Mouse (Mus musculus) hematopoietic stem cell, adult 5-6 weeks (primary cell): ENCODE data around the gene Trpm5. TPM values are rescaled to one million over a fixed set of nuclear protein-coding genes. Genes with fewer than 3 reads are reported as not detected.
A peak's percentile ranks its signal among the peaks of the same experiment; 100 is the strongest.

Experiments used
- ATAC-seq, 2 experiments: fragments of 125-278 bp in 1 of 2; replicated peaks in 1 of 2; 2 replicates each; pipeline ENCODE4 v1.8.0; 2016 to 2017; ENCODE audit warnings: inconsistent platforms in 2 of 2, mild to moderate bottlenecking in 2 of 2, moderate number of reproducible peaks in 2 of 2, low read depth in 1 of 2, moderate TSS enrichment in 1 of 2; ENCODE audit not compliant: low FRiP score in 2 of 2, poor library complexity in 2 of 2, severe bottlenecking in 2 of 2, insufficient read depth in 1 of 2, low TSS enrichment in 1 of 2
- total RNA-seq: library from RNA; stranded (forward); fragments of 172-1452, 232-1000 nt; gene quantifications from 2 replicates; pipeline ENCODE4 v1.2.3, GENCODE M21; 2017

Gene Trpm5
- total RNA-seq, 1 experiment from 2014 or later = 0.30 TPM

DNA sequence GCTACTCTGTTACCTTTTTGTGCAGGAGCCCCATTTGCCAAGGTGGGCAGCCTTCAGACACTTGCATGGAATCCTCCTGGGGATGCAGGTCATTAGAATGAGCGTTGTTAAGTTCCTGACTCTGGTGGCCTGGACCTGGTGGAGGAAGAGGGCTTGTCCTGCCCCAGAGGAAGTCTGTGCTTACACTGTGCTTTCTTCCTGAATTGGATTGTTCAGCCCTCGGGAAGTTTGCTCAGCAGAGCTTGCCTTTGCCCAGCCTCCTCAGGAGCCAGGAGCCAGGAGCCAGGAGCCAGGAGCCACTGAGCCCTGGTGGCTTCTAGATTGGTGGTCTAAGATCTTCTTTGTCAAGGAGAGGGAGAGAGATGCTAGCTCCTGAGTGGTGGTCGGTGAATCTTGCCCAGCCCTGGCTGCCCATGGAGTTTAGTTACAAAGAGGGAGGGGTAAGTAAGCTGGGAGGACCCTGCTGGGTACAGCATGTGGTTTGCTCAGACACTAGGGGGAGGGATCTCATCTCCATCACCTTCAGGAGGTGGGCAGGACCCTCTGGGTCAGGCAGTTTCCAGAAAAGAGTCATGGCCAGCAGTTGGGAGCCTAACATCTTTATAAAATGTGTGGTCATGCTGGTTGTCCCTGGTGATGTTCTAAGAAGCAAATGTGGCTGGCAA, 14.7 kb upstream of the Trpm5 start:
- ATAC-seq = no peak

GRCm38 (mm10) chr7:143108200-143108599, 13.8 kb upstream of the Trpm5 start:
- peak in 1 of 2 experiments; percentile 26; a peak in 1 of 4 replicates for ATAC-seq

- peak in 1 of 2 experiments; percentile 28; a peak in 1 of 4 replicates for ATAC-seq
Observed at GRCm38 (mm10) chr7:143106672-143107465, 12.4 kb upstream of the Trpm5 start.

DNA sequence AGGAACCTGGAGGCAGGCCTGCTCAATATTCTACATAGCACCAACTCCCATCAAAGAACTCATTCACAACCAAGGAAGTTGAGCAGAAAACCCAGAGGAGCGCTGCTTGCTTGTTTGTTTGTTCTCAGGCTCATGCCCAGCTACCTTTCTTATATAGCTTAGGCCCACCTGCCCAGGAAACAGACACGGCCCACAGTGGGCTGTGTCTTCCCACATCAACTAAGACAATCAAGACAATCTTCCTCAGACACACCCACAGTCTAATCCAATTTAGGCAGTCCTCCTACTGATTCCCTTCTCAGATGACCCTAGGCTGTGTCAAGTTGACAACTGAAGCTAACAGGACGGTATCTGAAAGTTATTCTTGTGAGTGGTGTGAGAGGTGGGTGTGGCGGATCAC, 11.6 kb upstream of the Trpm5 start, which contains the start of gene Kcnq1:
Gene Kcnq1, plus strand, starts transcription at position 301 of the 400 bp plus-strand sequence.
- no peak for ATAC-seq

DNA sequence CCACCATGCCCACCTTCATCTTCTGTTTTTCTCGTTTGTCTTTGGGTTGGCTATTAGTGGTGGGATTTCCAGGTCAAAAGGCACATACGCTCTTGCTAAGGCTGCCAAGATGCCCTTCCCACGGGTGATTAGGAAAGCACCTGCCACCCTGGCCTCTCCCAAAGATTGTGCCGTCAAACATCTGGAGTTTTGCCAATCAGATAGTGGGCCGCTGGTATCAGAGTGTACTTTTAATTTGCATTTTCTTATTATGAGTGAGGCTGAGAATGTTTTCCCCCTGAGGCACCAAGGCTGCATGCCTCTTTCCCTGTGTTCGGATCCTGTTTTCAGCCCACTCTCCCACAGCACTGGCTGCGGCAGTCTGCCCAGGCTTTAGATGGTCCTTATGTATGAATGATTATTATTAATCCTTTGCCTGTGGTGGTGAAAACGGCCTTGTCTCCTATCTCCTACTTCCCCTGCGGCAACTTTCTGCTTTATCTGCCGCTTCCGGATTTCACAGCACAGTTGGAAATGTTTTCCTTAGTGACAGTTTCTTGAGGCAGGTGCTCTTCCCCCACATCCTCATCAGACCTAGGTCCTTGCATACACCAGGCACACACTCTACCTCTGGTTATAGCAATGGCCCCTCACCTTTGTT, 10.9 kb upstream of the Trpm5 start:
- ATAC-seq = no peak

DNA sequence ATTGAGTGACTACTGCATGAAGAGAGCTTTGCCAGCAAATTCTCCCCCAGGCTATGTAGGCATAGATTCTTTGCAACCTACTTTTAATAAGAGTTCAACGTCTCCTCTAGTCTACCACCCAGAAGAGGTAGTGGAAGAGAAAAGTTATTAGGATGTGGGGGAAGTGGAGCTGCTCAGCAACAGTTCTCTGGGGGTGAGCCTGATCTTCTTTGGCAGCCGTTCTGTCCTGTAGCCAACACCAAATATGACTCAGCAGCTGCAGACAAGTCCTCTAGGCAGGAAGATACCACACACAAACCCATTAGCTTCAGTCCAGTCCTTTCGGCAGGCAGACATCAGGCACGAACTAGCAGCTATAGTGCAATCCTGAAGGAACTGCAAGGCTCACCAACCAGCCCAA, 6.3 kb upstream of the Trpm5 start:
- peak; percentile 9 to 43; a peak in 1 of 4 replicates for ATAC-seq

GRCm38 (mm10) chr7:143095554-143095907, 1.1 kb upstream of the Trpm5 start:
- ATAC-seq = peak in 1 of 2 experiments; percentile 24; a peak in 1 of 4 replicates

DNA sequence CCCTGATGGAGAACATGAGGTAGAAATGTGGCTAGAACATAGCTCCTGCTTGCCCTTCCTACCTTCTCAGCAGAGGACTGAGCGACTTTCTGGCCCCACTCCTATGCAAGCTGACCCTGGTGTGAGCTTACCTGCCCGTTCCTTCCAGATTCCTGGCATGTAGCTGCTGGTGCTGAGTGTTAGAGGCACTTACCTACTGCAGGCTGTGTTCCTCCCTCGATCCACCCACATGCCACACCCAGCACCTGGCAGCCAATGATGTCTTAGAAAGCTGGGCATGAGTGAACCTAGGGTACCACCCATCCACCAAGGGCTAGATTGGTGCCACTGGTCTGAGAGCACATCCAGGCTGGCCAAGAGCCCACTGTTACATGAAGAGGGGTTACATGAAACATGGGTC, 595 bp downstream of the Trpm5 start:
- no peak for ATAC-seq

DNA sequence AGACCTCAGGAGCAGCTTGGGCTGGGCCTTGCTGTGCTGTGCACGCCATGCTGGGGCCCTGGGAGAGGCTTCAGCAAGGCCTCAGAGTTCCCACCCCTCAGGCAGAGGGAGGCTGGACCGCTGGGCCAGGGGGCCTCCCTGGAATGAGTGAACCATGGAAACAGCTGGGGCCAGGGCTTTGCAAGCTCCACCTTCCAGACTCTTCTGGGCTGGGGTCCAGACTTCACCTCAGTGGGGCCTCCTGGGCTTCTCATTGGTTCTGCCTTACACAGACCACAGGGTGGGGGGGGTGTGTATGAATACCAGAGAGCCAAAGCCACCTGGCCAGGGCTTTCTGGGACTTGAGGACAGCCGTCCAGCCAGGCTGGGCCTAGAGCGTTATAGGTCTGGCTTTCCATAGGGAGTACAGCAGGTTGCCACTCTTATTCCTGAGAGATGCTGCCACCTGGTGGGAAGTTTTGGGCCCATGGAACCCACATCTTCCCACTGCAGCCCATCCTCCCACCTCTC, 7.3 kb downstream of the Trpm5 start:
- ATAC-seq = peak in 1 of 2 experiments; percentile 15; a peak in 2 of 4 replicates

DNA sequence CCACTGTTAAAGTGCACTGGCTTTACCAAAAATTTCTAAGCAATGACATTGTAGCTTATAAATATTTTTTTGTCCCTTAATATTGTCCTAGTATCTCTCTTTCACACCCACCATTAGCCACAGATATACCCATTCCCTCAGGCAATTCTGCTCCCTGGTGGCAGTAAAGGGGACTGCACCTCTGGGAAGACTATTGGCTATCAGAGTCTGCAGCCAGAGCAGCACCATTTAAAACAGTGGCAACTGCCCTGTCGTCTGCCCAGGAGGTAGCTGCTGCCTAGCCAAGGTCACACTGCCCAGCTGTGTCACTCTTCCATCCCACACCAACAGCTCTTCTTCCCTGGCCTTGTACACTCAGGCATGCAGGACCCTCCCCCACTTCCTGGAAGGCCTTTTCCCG, 8.1 kb downstream of the Trpm5 start:
- peak; percentile 70 to 73; a peak in 3 of 4 replicates for ATAC-seq

DNA sequence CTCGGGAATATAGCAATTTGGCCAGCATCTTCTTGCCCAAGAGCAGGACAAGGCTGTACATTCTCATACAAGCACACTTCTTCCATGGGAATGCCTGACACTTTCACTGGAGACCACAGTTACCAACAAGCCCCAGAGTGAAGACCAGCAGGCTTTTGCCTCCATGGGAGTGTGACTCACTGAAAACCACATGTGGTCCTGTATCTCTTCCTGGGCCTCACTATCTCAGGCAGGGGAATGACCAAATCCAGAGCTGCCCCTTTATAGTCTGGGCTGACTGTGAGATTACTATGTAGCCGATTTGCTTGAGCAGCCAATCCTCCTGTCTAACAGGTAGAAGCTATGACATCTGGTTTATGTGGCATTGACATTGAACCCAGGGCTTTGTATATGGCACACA, 10.7 kb downstream of the Trpm5 start:
- no peak for ATAC-seq

GRCm38 (mm10) chr7:143082024-143082423, 12.4 kb downstream of the Trpm5 start:
- no peak for ATAC-seq

GRCm38 (mm10) chr7:143077351-143077750, 17.1 kb downstream of the Trpm5 start:
- ATAC-seq = no peak

DNA sequence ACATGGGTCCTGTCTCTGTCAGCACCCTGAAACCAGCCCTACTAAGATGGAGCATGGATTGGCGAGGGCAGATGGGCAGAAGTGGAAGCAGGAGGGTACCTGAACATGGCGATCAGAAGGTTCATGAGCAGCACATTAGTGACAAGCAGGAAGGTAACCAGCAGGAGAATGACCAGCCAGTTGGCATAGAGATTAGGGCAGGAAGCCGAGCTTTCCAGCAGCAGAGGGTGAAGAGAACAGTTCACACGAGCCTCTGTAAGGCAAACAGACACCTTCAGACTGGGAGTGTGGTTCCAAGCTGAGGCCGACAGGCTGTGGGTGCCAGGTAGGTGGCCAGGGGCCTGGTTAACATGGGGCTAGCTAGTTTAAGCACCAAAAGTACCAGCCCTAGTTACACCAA, 19.0 kb downstream of the Trpm5 start:
- ATAC-seq = no peak

DNA sequence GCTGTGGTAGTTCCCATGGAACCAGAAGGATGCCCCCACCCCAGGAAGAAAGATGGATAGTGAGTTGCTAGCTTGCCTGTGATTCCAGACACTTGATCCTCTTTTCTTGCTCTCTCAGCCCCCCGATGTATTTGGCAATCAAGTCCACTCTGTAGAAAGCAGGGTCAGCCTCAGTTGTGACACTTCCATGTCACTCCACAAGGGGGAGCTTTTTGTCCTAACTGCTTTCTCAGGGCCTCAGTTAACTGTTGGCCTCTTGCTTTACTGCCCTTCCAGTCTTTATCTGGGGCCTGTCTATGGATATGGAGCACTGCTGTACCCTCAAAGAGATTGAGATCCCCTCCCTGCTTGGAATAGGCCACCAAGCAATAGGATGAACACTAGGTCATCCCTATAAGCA, 21.4 kb downstream of the Trpm5 start:
- no peak for ATAC-seq

DNA sequence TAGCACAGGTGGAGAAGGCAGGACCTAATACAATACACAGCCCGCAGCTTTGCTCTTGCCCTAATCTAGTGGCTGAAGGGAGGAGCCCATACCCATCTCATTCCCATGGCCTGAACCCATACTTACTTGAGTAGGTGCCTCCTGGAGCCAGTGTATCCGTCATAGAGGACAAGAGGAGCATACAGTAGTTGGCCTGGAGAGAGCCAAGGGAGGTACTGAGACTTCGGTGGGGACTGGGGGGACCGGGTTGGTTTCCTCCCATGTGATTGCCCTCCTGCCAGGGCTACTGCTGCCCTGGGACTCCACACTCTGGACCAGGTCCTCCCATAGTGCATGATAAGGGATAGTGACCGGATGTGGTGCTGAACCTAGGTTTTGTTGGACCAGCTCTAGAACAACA, 21.8 kb downstream of the Trpm5 start:
- no peak for ATAC-seq

DNA sequence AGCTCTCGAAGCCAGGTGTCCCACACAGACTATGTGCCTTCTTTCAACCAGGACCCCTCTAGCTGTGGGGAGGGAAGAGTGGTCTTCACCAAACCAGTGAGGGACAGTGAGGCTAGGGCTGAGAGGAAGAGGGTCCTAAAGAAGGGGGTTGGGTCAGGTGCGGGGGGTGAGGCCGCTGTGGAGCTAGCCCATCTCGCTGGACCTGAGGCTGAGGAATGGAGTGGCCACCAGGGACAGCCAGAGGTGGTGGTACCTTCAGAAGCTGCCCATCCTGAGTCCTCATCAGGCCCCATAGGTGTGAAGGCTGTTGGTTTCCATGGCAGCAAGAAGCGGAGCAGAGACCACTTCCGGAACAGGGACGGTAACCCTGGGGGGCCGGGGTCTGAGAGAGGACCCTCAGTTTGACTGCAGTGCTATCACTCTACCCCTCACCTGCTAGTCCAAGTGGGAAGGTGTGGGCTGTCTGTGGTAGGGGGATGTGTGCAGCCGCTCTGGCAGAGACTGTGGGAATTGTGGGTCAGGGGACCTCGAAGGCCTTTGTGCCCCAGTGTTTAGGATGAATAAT, 23.9 kb downstream of the Trpm5 start:
- ATAC-seq = no peak
